Mouse (Mus musculus) sigmoid colon, adult 10 weeks (tissue): Measurements from ENCODE around the gene Olfr1315-ps1. TPM values are rescaled to one million over a fixed set of nuclear protein-coding genes. Genes with fewer than 3 reads are reported as not detected.

ENCODE experiments used
- polyA plus RNA-seq: library from polyadenylated mRNA; stranded (reverse); fragments of 350-450 nt; fragmentation: Illumina TruSeq; extraction: RNeasy Lipid Tissue Mini Kit (QIAGEN cat#74804); gene quantifications from one replicate; pipeline ENCODE4 v1.2.3, GENCODE M21; 2014; ENCODE audit warnings: low read depth, low replicate concordance

Olfr1315-ps1 gene
- polyA plus RNA-seq, result not detected

DNA sequence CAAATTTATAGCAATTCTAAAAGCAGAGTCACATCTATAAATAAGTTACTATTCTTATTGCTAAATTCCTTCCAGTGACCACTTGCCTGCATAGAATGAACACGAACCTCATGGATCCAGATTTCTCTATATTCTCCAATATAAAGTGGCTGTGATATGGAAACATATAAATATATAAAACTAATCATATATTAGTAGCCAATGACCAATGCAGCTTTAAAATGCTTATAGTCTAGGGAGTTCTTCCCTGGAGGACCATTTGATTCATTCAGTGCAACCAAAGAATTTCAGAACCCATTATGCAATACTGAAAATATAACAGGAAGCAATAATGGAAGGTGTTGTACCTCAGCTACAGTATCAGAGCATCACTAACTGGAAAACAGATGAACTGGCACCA, at the start of gene Olfr1315-ps1:
Gene Olfr1315-ps1, minus strand, starts transcription at position 101 of the 400 bp plus-strand sequence.

DNA sequence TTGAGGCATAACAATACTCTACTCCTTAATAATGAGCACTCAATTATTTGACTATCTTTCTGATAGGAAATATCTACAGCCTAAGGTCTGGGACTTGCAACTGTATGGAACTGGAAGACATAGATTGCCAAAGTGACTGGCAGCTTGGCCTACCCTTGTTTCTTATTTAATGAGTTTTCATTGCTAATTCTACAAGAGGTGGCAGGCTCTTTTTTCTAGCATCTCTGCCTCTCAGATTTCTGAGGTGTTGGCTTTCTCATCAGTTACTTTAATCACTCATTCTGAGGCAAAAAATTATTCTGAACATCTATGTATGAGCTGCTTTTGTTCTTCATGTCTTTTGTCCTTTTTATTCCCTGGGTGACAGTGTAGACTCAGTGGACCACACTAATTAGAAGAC, 38.7 kb upstream of the Olfr1315-ps1 start, which contains the start of gene Olfr1318:
Gene Olfr1318, plus strand, starts transcription at position 301 of the 400 bp plus-strand sequence.

DNA sequence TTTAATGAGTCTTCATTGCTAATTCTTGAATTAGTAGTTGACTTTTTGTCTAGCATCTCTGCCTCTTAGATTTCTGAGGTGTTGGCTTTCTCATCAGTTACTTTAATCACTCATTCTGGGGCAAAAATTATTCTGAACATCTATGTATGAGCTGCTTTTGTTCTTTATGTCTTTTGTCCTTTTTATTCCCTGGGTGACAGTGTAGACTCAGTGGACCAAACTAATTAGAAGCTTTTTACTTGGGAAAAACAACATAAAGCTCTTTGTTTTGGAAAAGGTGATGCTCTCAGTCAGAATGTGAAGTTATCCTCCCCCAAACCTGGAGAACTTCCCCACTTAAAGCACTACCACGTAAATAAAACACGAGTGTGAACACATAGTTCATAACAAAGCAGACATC, 24.8 kb upstream of the Olfr1315-ps1 start, which contains the start of gene Olfr1317:
Gene Olfr1317, plus strand, starts transcription at position 301 of the 400 bp plus-strand sequence.

DNA sequence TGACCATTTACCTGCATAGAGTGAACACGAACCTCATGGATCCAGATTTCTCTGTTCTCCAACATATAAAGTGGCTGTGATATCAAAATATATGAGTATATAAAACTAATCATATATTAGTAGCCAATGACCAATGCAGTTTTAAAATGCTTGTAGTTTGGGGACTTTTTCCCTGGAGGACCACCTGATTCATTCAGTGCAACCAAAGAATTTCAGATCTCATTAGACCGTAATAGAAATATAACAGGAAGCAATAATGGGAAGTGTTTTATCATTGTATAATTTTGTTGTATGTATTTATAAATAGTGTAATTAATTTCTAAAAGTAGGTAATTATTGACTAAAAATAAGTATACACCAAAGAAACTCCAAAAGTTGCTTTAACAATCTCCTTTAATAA, 19.6 kb upstream of the Olfr1315-ps1 start, which contains the start of gene Olfr1316:
Gene Olfr1316, minus strand, starts transcription at position 101 of the 400 bp plus-strand sequence.

DNA sequence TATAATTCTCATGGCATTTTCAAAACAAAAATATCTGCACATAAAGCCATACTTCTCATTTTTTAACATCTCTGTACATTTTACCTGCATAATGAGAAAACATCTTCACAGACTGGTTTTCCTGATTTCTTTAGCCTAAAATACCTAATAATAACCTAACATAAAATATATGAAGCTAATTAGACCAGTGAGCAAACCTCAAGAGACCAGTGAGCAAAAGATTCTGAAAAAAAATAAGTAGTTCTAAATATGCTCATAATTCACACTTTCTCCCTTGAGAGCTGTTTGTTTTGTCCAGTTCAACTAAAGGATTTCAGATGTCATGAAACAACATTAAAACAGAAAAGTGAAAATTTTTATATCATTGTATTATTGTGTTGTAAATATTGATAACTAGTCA, 18.6 kb downstream of the Olfr1315-ps1 start, which contains the start of gene Olfr1314:
Gene Olfr1314, minus strand, starts transcription at position 101 of the 400 bp plus-strand sequence.

GRCm38 (mm10) chr2:112077743-112078142, 37.5 kb downstream of the Olfr1315-ps1 start, which contains the start of gene Olfr1313:
Gene Olfr1313, minus strand, starts transcription at chr2:112077843.

Other genes starting within 250 kb of the Olfr1315-ps1 start
- gene Olfr1305, start 238.3 kb downstream of the Olfr1315-ps1 start, polyA plus RNA-seq, result not detected
- not detected for gene Olfr1306, start 199.2 kb downstream of the Olfr1315-ps1 start, polyA plus RNA-seq
- gene Olfr1307, start 166.0 kb downstream of the Olfr1315-ps1 start, polyA plus RNA-seq, result not detected
- gene Olfr1308, start 150.5 kb downstream of the Olfr1315-ps1 start, polyA plus RNA-seq, result not detected
- not detected for gene Olfr1309, start 125.2 kb downstream of the Olfr1315-ps1 start, polyA plus RNA-seq
- not detected for gene Olfr1310, start 102.7 kb downstream of the Olfr1315-ps1 start, polyA plus RNA-seq
- not detected for gene Olfr1311, start 91.0 kb downstream of the Olfr1315-ps1 start, polyA plus RNA-seq
- gene Olfr1312, start 65.2 kb downstream of the Olfr1315-ps1 start, polyA plus RNA-seq, result not detected
- gene Olfr1313, start 37.6 kb downstream of the Olfr1315-ps1 start, polyA plus RNA-seq, result not detected
- not detected for gene Olfr1314, start 18.7 kb downstream of the Olfr1315-ps1 start, polyA plus RNA-seq
- gene Olfr1316, start 19.5 kb upstream of the Olfr1315-ps1 start, polyA plus RNA-seq, result not detected
- not detected for gene Olfr1317, start 24.9 kb upstream of the Olfr1315-ps1 start, polyA plus RNA-seq
- not detected for gene Olfr1318, start 38.8 kb upstream of the Olfr1315-ps1 start, polyA plus RNA-seq
- gene Lpcat4, start 124.0 kb upstream of the Olfr1315-ps1 start, polyA plus RNA-seq, result 1.2 TPM
- gene Nutm1, start 143.9 kb upstream of the Olfr1315-ps1 start, polyA plus RNA-seq, result not detected
- 15.6 TPM for gene Nop10, start 146.5 kb upstream of the Olfr1315-ps1 start, polyA plus RNA-seq
- gene Slc12a6, start 150.4 kb upstream of the Olfr1315-ps1 start, polyA plus RNA-seq, result 139 TPM
- not detected for gene Gm21985, start 150.9 kb upstream of the Olfr1315-ps1 start, polyA plus RNA-seq